Mouse (Mus musculus): ENCODE results near the gene Knl1.

Gene Knl1

DNA sequence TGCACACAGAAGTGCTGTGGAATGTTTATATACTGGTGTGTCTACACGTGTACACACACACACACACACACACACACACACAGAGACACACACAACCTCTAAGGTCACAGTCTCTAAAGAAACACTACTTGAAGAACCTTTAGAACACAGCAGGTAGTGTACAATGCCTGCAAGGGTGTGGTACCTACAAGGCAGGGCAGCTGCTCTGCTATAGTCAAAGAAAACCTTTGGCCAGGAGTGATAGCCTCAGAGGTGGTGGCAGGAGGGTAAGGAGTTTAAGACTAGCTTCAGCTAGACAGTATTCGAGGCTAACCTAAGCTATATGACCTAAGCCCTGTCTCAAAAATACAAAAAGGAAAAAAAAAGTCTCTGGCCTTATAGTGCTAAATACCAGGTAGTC is 107.8 kb downstream of the Knl1 start:
- intact Hi-C loops (cut with DNase I): loop anchor here (2.0 to 5.0 kb wide), 2 partner anchors 42 to 122 kb away; partner anchors contain the start of genes Rad51 and Rpusd2

All from adrenal gland (tissue).